Mouse (Mus musculus): ENCODE measurements around the gene Ghitm. TPM values are rescaled to one million over a fixed set of nuclear protein-coding genes. Genes with fewer than 3 reads are reported as not detected.

Ghitm gene
- polyA plus RNA-seq, 1 experiment from 2014 or later = 213 TPM

DNA sequence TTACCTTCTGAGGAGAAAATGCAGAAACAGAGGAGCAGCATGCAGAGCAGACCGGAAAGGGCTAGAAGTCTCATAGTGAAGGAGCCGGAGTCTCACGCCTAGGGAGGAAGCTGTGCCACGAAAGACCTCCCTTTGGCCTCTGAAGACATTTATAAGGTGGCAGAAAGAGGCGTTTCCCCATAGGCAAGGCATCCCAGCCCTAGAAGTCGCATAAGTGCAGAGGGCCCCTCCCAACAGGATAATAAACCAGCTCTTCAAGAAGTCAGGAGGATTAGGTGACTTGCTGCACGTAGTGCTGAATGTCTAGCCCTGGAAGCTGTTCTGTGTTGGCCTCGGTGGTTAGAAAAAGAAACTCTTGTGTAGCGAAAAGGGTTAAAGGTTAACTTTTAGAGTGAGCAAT lies 25.1 kb downstream of the Ghitm start:
- no peak for ATAC-seq (ENCODE audit: low FRiP score)
- 75% methylated on average over 9 of the region's 9 CpGs for WGBS
- Histone ChIP-seq H3K9me3 (ENCODE audit: control insufficient read depth, low read length) (no peaks in the 10 kb centered on the region), H3K27ac (no peak overlapping the region), H3K4me3 (replicated peaks; ENCODE audit: low read length) (no peak overlapping the region), H3K4me2 (replicated peaks) (no peak overlapping the region), H3K36me3 (replicated peaks; ENCODE audit: control insufficient read depth, insufficient read depth) (no peaks in the 10 kb centered on the region), H3K4me1 (replicated peaks; ENCODE audit: control insufficient read depth, insufficient read depth, low read length) (no peaks in the 10 kb centered on the region), H3K9ac (no peak overlapping the region), H3K27me3 (ENCODE audit: control insufficient read depth, insufficient read depth, low read length) (no peaks in the 10 kb centered on the region)
- no peak for DNase-seq (ENCODE audit: low spot score)

DNA sequence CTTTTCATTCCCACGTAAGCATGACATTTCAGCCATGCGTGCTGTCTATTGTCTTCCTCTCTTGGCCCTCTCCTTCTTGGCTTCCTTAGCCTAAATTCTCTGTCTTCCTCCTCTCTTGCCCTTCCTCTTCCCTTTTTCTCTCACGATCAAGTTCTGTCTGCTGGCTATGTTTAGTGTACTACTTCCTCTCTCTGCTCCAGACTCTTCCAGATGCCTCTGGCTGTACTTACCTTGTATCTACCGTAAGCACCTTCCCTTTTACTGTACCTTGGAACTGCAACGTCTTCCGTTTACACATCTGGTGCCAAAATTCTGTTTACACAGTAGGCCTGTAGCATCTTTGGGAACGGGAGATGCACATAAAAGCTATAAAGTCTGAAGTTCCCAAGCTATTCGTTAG lies 25.6 kb downstream of the Ghitm start:
- 88% methylated on average over 8 of the region's 8 CpGs for WGBS
- H3K4me1 ChIP-seq (replicated peaks; ENCODE audit: control insufficient read depth, insufficient read depth, low read length) = no peaks in the 10 kb centered on the region
- DNase-seq (ENCODE audit: low spot score) = no peak
- ATAC-seq (ENCODE audit: low FRiP score) = no peak
- H3K27ac ChIP-seq = no peak overlapping the region
- no peaks in the 10 kb centered on the region for H3K27me3 ChIP-seq (ENCODE audit: control insufficient read depth, insufficient read depth, low read length)
- no peak overlapping the region for H3K4me2 ChIP-seq (replicated peaks)
- H3K36me3 ChIP-seq (replicated peaks; ENCODE audit: control insufficient read depth, insufficient read depth) = no peaks in the 10 kb centered on the region
- H3K9ac ChIP-seq = no peak overlapping the region
- no peaks in the 10 kb centered on the region for H3K9me3 ChIP-seq (ENCODE audit: control insufficient read depth, low read length)
- no peak overlapping the region for H3K4me3 ChIP-seq (replicated peaks; ENCODE audit: low read length)

DNA sequence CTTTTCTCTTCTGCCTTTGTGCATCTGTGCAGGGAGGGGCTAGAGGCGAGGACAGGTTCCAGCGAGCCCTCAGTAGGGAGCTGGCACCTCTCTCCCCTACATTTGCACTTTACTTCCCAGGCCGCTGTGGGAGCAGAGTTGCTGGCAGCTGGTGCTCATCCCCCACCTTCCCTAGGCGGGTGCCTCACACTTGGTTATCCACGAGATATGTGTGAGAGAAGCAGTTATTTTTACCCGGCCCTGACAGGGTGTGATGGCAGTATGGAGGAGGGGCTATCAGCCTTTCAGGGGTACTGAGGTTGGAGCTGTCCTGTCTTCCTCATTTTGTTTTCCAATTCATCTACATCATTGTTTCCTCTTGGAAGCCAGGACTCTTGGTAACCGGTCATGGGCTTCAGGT lies 29.2 kb downstream of the Ghitm start:
- Histone ChIP-seq H3K27ac (no peak overlapping the region), H3K9ac (no peak overlapping the region), H3K27me3 (ENCODE audit: control insufficient read depth, insufficient read depth, low read length) (no peaks in the 10 kb centered on the region), H3K9me3 (ENCODE audit: control insufficient read depth, low read length) (no peaks in the 10 kb centered on the region), H3K4me2 (replicated peaks) (no peak overlapping the region), H3K36me3 (replicated peaks; ENCODE audit: control insufficient read depth, insufficient read depth) (no peaks in the 10 kb centered on the region), H3K4me1 (replicated peaks; ENCODE audit: control insufficient read depth, insufficient read depth, low read length) (no peaks in the 10 kb centered on the region), H3K4me3 (replicated peaks; ENCODE audit: low read length) (no peak overlapping the region)
- DNase-seq (ENCODE audit: low spot score) (no peak), ATAC-seq (ENCODE audit: low FRiP score) (no peak)
- 37% methylated on average over 7 of the region's 7 CpGs for WGBS

DNA sequence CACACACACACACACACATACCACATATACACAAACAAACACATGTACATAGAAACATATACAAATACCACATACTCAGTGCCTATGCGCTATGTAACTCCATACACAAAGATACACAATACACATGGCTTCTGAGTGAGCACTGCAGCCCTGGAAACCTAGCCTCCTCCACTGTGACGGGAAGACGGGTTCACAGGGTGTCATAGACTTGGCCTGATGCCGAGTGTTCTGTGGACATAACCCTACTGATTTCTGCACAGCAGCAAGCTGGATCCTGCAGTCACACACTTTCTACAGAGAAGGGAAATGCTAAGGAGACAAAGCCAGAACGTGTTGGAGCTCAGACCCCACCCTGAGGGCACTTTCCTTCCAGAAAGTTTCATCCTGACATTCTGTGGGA lies 30.3 kb downstream of the Ghitm start:
- ATAC-seq (ENCODE audit: low FRiP score) (0 out of 2 replicates have a peak, but pooled peaks have one; percentile 43), DNase-seq (ENCODE audit: low spot score) (no peak)
- H3K9me3 ChIP-seq (ENCODE audit: control insufficient read depth, low read length) = no peaks in the 10 kb centered on the region
- no peak overlapping the region for H3K4me2 ChIP-seq (replicated peaks)
- H3K36me3 ChIP-seq (replicated peaks; ENCODE audit: control insufficient read depth, insufficient read depth) = no peaks in the 10 kb centered on the region
- no peaks in the 10 kb centered on the region for H3K27me3 ChIP-seq (ENCODE audit: control insufficient read depth, insufficient read depth, low read length)
- no peak overlapping the region for H3K4me3 ChIP-seq (replicated peaks; ENCODE audit: low read length)
- WGBS = 65% methylated on average over 5 of the region's 5 CpGs
- H3K4me1 ChIP-seq (replicated peaks; ENCODE audit: control insufficient read depth, insufficient read depth, low read length) = no peaks in the 10 kb centered on the region
- no peak overlapping the region for H3K27ac ChIP-seq
- H3K9ac ChIP-seq = no peak overlapping the region

DNA sequence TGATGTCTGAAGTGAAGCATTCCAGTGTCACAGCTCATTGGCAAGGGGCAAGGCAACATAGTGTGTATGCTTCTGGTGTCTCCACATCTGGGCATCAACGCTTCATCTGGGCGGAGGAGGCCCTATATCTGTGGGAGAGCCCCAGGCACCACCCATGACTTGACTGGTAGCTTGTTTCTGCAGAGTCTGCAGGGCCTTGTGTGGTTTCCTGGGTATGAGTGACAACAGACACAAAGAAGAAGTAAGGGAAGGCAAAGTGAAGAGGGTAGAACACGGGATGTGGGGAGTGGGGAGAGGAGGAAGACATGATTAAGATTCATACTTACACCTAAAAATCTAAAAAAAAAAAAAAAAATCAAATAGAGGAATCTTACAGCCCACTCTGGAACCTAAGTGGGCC lies 32.6 kb downstream of the Ghitm start:
- Histone ChIP-seq H3K4me2 (replicated peaks) (no peak overlapping the region), H3K4me3 (replicated peaks; ENCODE audit: low read length) (no peak overlapping the region), H3K4me1 (replicated peaks; ENCODE audit: control insufficient read depth, insufficient read depth, low read length) (no peaks in the 10 kb centered on the region), H3K27me3 (ENCODE audit: control insufficient read depth, insufficient read depth, low read length) (peaks cover 17% of the 10 kb centered on the region; the same call in 1 of the 2 replicates), H3K27ac (no peak overlapping the region), H3K9ac (no peak overlapping the region), H3K36me3 (replicated peaks; ENCODE audit: control insufficient read depth, insufficient read depth) (no peaks in the 10 kb centered on the region), H3K9me3 (ENCODE audit: control insufficient read depth, low read length) (no peaks in the 10 kb centered on the region)
- no peak for ATAC-seq (ENCODE audit: low FRiP score)
- DNase-seq (ENCODE audit: low spot score) = no peak
- 87% methylated on average over 3 of the region's 3 CpGs for WGBS

DNA sequence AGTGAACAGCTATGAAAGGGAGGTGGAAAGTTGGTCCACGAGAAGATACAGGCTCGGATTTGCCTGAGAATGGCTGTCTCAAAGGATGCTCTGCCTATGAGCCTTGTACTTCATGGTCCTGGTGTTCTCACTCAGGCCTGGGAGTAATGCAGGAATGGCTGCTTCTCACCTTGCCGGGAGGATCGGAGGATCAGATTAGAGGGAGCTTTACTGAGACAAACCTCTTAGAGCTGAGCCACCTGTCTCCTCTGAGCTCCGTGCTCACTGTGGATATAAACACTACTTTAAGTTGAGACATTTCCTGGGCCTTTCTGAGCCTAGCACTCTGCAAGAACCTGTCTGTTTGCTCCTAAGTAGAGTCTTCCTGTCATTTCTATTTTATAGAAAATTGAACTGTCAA lies 33.5 kb downstream of the Ghitm start:
- no peaks in the 10 kb centered on the region for H3K4me1 ChIP-seq (replicated peaks; ENCODE audit: control insufficient read depth, insufficient read depth, low read length)

DNA sequence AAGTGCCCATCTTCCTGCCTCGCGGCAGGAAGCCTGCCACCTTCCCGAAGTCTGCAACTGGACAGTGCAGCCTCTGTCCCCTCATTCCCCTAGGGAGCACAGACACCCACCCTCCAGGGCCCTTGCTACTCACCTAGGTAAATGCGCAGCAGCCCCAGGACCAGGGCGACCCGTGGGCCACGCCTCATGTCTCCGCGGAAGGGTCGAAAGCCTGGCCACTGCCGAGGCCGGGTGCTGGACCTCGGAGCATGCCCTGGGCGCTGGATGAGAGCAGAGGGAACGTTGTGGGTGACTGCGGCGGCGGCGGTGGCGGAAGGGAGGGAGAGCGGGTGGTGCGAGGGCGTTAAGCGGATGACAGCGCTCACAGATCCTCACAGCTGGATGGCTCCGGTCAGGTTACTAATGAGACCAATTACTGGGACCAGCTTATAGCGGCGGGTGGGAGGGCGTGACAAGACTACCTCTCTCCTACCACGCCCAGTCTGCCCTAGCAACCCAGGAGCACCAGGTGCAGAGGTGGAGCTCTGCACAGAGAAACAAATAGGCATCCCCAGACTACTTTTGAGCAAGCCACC lies 37.0 kb downstream of the Ghitm start, which contains the start of gene Cdhr1:
Gene Cdhr1, minus strand, starts transcription at position 392 of the 575 bp plus-strand sequence.
- peak within 1 kb of the TSS; percentile 38 for H3K4me3 ChIP-seq (replicated peaks; ENCODE audit: low read length)
- H3K36me3 ChIP-seq (replicated peaks; ENCODE audit: control insufficient read depth, insufficient read depth) = no peaks in the 10 kb centered on the region
- 1% methylated on average over 29 of the region's 30 CpGs for WGBS
- no peak within 1 kb of the TSS for H3K27ac ChIP-seq
- DNase-seq (ENCODE audit: low spot score) (no peak), ATAC-seq (ENCODE audit: low FRiP score) (peak; percentile 62)
- no peaks in the 10 kb centered on the region for H3K4me1 ChIP-seq (replicated peaks; ENCODE audit: control insufficient read depth, insufficient read depth, low read length)
- H3K4me2 ChIP-seq (replicated peaks) = peak within 1 kb of the TSS; percentile 83
- no peaks in the 10 kb centered on the region for H3K9me3 ChIP-seq (ENCODE audit: control insufficient read depth, low read length)
- peak within 1 kb of the TSS; percentile 61 for H3K9ac ChIP-seq
- H3K27me3 ChIP-seq (ENCODE audit: control insufficient read depth, insufficient read depth, low read length) = peaks cover 21% of the 10 kb centered on the region; the same call in 1 of the 2 replicates

More for the DNA sequence above, 33.5 kb downstream of the Ghitm start:
- Histone ChIP-seq H3K9me3 (ENCODE audit: control insufficient read depth, low read length) (no peaks in the 10 kb centered on the region), H3K9ac (no peak overlapping the region), H3K4me3 (replicated peaks; ENCODE audit: low read length) (no peak overlapping the region), H3K27me3 (ENCODE audit: control insufficient read depth, insufficient read depth, low read length) (peaks cover 21% of the 10 kb centered on the region; the same call in 1 of the 2 replicates), H3K36me3 (replicated peaks; ENCODE audit: control insufficient read depth, insufficient read depth) (no peaks in the 10 kb centered on the region), H3K4me2 (replicated peaks) (no peak overlapping the region), H3K27ac (no peak overlapping the region)
- WGBS = 82% methylated on average over 5 of the region's 5 CpGs
- ATAC-seq (ENCODE audit: low FRiP score) (no peak), DNase-seq (ENCODE audit: low spot score) (no peak)

DNA sequence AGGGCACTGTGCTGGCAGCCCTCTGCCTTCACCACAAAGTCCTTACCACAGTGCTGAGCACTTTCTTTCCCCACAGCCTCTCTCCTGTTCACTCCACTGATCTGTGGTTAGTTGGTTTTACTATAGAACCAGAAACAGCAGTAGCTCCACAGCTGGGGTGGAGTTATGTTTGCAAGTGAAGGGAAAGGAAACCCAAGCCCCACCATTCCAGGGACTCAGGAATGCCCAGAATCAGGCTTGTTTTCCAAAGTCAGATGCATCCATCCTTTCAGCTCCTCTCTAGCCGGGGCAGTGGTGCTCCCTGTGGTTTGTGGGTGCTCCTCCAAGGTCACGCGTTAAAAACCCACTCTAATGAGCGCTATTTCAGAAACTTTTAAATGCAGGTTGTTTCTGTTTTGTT lies 39.5 kb downstream of the Ghitm start:
- 85% methylated on average over 4 of the region's 4 CpGs for WGBS
- no peaks in the 10 kb centered on the region for H3K36me3 ChIP-seq (replicated peaks; ENCODE audit: control insufficient read depth, insufficient read depth)
- no peaks in the 10 kb centered on the region for H3K4me1 ChIP-seq (replicated peaks; ENCODE audit: control insufficient read depth, insufficient read depth, low read length)
- no peak overlapping the region for H3K4me2 ChIP-seq (replicated peaks)
- H3K4me3 ChIP-seq (replicated peaks; ENCODE audit: low read length) = no peak overlapping the region
- no peak overlapping the region for H3K9ac ChIP-seq
- H3K27ac ChIP-seq = no peak overlapping the region
- no peak for DNase-seq (ENCODE audit: low spot score)
- peaks cover 21% of the 10 kb centered on the region; the same call in 1 of the 2 replicates for H3K27me3 ChIP-seq (ENCODE audit: control insufficient read depth, insufficient read depth, low read length)
- H3K9me3 ChIP-seq (ENCODE audit: control insufficient read depth, low read length) = no peaks in the 10 kb centered on the region
- no peak for ATAC-seq (ENCODE audit: low FRiP score)

DNA sequence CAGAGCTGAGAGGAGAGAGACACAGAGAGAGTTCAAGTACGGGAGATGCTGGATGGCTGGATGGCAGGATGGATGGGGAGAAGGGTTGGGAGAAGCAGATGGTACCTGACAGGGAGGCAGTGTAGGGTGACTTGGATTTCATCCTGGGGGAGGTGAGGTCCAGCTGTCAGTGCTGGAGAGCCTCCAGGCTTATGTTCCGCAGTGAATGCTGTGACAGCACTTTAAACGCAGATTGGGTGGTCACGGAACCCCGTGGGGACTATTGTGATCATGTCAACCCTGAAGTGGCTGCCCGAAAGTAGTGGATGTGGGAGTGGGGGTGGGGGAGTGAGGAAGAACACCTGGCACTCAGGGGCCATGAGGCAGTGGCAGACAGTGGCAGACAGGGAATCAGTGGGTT lies 40.6 kb downstream of the Ghitm start:
- no peak overlapping the region for H3K27ac ChIP-seq
- ATAC-seq (ENCODE audit: low FRiP score) (no peak), DNase-seq (ENCODE audit: low spot score) (no peak)
- no peaks in the 10 kb centered on the region for H3K4me1 ChIP-seq (replicated peaks; ENCODE audit: control insufficient read depth, insufficient read depth, low read length)
- H3K36me3 ChIP-seq (replicated peaks; ENCODE audit: control insufficient read depth, insufficient read depth) = no peaks in the 10 kb centered on the region
- no peak overlapping the region for H3K4me3 ChIP-seq (replicated peaks; ENCODE audit: low read length)
- 48% methylated on average over 6 of the region's 6 CpGs for WGBS
- no peak overlapping the region for H3K4me2 ChIP-seq (replicated peaks)
- peaks cover 19% of the 10 kb centered on the region; the same call in 1 of the 2 replicates for H3K27me3 ChIP-seq (ENCODE audit: control insufficient read depth, insufficient read depth, low read length)
- H3K9ac ChIP-seq = no peak overlapping the region
- no peaks in the 10 kb centered on the region for H3K9me3 ChIP-seq (ENCODE audit: control insufficient read depth, low read length)

DNA sequence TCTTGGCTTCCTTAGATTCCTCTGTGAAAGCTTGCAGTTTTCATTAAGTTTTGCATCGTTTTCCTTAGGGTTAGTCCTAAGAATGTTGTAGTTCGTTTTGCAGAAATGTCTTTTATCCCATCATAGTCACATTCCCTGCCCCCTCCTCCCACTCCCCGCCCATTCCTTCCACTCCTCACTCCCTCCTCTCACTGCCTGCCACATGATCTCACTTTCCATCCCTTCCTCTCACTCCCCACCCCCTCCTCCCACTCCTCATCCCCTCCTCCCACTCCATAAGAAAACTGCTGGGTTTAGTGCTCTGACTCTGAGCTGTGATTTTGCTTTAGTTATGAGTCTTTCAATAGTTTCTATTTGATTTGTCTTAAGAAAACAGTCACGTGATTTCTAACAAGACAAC lies 51.3 kb downstream of the Ghitm start:
- WGBS = 41% methylated on average over 4 of the region's 4 CpGs
- ATAC-seq (ENCODE audit: low FRiP score) = no peak
- Histone ChIP-seq H3K27me3 (ENCODE audit: control insufficient read depth, insufficient read depth, low read length) (no peaks in the 10 kb centered on the region), H3K9me3 (ENCODE audit: control insufficient read depth, low read length) (no peaks in the 10 kb centered on the region), H3K4me2 (replicated peaks) (no peak overlapping the region), H3K4me1 (replicated peaks; ENCODE audit: control insufficient read depth, insufficient read depth, low read length) (no peaks in the 10 kb centered on the region), H3K4me3 (replicated peaks; ENCODE audit: low read length) (no peak overlapping the region), H3K36me3 (replicated peaks; ENCODE audit: control insufficient read depth, insufficient read depth) (no peaks in the 10 kb centered on the region), H3K9ac (no peak overlapping the region), H3K27ac (no peak overlapping the region)
- no peak for DNase-seq (ENCODE audit: low spot score)

Measured in hindbrain, embryonic 14.5 days (tissue).